Mouse (Mus musculus): ENCODE data around the gene Gm9821.

- no peak for TF ChIP-seq POLR2A (IDR thresholded peaks at IDR 0.05; ENCODE audit: extremely low read depth, insufficient read depth, low read length)
- TF ChIP-seq CTCF (IDR thresholded peaks at IDR 0.05; ENCODE audit: low read depth, low read length) = no peak
Measured at GRCm38 (mm10) chr2:91924726-91925125, 20.8 kb upstream of the Gm9821 start.

Measured in liver, adult 2 months (tissue).